Mouse (Mus musculus): ENCODE data around the gene Camsap3. TPM values are rescaled to one million over a fixed set of nuclear protein-coding genes. Genes with fewer than 3 reads are reported as not detected.

Gene Camsap3
- total RNA-seq, 1 experiment = 22.4 TPM

DNA sequence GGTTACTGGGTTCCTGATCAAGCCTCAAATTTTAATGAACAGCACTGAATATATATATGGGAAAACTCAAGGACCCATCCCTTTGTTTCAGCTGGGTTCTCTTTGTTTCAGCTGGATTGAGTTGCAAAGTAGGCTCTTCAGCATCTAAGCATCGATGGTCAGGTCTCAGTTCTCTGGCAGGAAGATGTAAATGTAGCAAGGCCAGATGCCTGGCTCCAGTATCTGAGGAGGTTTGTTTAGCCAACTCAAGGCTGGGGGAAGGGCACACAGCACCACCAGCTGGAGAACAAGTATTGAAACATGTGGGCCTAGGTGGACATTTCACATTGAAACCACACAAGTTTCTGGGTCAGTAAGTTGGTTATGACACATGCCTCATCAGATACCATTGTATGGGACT is 34.9 kb upstream of the Camsap3 start:
- H3K4me3 ChIP-seq (ENCODE audit: insufficient read depth in 1 of 2, low read depth in 1 of 2, low read length in 2 of 2, poor library complexity in 1 of 2, severe bottlenecking in 1 of 2) = no peak overlapping the region
- H3K9me3 ChIP-seq (ENCODE audit: control insufficient read depth, insufficient read depth, low read depth, low read length) = no peaks in the 10 kb centered on the region
- no peak for TF ChIP-seq HCFC1 (IDR thresholded peaks at IDR 0.05; ENCODE audit: borderline replicate concordance, insufficient read depth, low read length)
- TF ChIP-seq CHD2 (IDR thresholded peaks at IDR 0.05; ENCODE audit: low read depth, low read length) = no peak
- no peak for TF ChIP-seq MAFK (IDR thresholded peaks at IDR 0.05; ENCODE audit: insufficient read depth, low read depth, low read length)
- no peak for DNase-seq (ENCODE audit: low read depth, low spot score)
- H3K36me3 ChIP-seq (ENCODE audit: control insufficient read depth, insufficient read depth, low read length, poor library complexity, severe bottlenecking) = no peaks in the 10 kb centered on the region
- peaks cover 15 to 24% of the 10 kb centered on the region in 2 experiments; a peak in 3 of 4 replicates for H3K4me1 ChIP-seq (ENCODE audit: control insufficient read depth in 2 of 2, insufficient read depth in 2 of 2, low read length in 2 of 2, poor library complexity in 1 of 2)
- peak overlapping the region; percentile 82 for H3K27ac ChIP-seq (ENCODE audit: insufficient read depth, low read depth, low read length, poor library complexity, severe bottlenecking)
- no peak overlapping the region for H3K9ac ChIP-seq (ENCODE audit: insufficient read depth, low read depth, low read length, poor library complexity, severe bottlenecking)
- in situ Hi-C loops (cut with MboI; ENCODE audit: low sequenced_read_pairs in 2 of 2, unreplicated experiment in 2 of 2) = no loop called here

DNA sequence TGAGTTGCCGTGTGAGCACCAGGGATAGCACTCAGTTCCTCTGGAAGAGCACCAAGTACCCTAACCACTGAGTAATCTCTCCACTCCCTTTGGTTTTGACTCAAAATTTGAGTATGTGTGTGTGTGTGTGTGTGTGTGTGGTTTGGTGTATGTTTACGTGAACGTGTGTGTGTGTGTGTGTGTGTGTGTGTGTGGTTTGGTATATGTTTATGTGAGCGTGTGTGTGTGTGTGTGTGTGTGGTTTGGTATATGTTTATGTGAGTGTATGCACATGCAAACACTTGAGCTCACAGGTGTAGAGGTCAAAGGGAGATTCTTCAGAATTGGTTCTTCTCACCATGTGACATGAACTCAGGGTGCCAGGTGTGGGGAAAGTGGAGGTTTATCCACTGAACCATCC is 31.0 kb upstream of the Camsap3 start:
- TF ChIP-seq HCFC1 (IDR thresholded peaks at IDR 0.05; ENCODE audit: borderline replicate concordance, insufficient read depth, low read length) (no peak), CHD2 (IDR thresholded peaks at IDR 0.05; ENCODE audit: low read depth, low read length) (no peak), ZNF384 (IDR thresholded peaks at IDR 0.05; ENCODE audit: low read depth, low read length) (no peak), MAFK (IDR thresholded peaks at IDR 0.05; ENCODE audit: insufficient read depth, low read depth, low read length) (no peak), ZC3H11A (IDR thresholded peaks at IDR 0.05; ENCODE audit: borderline replicate concordance, low read depth, low read length) (no peak)
- Histone ChIP-seq H3K4me1 (ENCODE audit: control insufficient read depth in 2 of 2, insufficient read depth in 2 of 2, low read length in 2 of 2, poor library complexity in 1 of 2) (peaks cover 15 to 24% of the 10 kb centered on the region in 2 experiments; a peak in 3 of 4 replicates), H3K27ac (ENCODE audit: insufficient read depth, low read depth, low read length, poor library complexity, severe bottlenecking) (no peak overlapping the region), H3K9ac (ENCODE audit: insufficient read depth, low read depth, low read length, poor library complexity, severe bottlenecking) (no peak overlapping the region), H3K9me3 (ENCODE audit: control insufficient read depth, insufficient read depth, low read depth, low read length) (no peaks in the 10 kb centered on the region), H3K36me3 (ENCODE audit: control insufficient read depth, insufficient read depth, low read length, poor library complexity, severe bottlenecking) (no peaks in the 10 kb centered on the region), H3K4me3 (ENCODE audit: insufficient read depth in 1 of 2, low read depth in 1 of 2, low read length in 2 of 2, poor library complexity in 1 of 2, severe bottlenecking in 1 of 2) (no peak overlapping the region)
- DNase-seq (ENCODE audit: low read depth, low spot score) = no peak
- in situ Hi-C loops (cut with MboI; ENCODE audit: low sequenced_read_pairs in 2 of 2, unreplicated experiment in 2 of 2) = no loop called here

DNA sequence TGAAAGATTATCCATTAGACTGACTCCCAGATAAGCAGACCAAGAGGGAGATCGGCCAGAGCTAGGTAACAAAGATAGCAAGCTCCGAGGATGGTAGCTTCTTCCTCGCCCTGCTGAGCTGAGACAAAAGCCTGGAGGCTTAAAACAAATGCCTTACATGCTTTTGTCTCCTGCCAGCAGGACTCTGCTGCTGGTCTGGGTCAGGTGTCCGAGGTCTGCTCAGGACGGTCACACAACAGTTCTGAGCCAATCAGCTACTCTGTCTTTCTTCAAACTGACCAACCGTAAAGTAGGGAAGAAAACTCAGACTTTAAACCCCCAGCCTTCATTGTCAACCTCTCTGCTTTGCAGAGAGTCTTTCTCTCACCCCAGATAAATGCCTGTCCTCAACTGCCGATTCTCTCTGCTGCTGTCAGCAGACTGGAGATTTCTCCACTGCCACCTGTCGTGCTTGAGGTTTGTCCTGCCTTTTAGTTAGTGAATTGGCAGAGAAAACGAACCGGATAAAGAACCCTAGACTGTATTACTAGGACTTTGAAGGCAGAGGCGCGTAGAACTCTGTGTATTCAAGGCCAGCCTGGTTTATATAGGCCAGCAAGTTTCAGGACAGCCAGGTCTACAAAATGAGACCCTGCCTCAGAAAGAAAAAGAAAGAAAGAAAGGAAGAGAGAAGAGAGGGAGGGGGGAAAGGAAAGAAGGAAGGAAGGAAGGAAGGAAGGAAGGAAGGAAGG is 19.3 kb upstream of the Camsap3 start, which contains the start of gene C330021F23Rik:
Gene C330021F23Rik, plus strand, starts transcription at position 350 of the 731 bp plus-strand sequence.
- H3K9me3 ChIP-seq (ENCODE audit: control insufficient read depth, insufficient read depth, low read depth, low read length) = no peaks in the 10 kb centered on the region
- H3K4me3 ChIP-seq (ENCODE audit: insufficient read depth in 1 of 2, low read depth in 1 of 2, low read length in 2 of 2, poor library complexity in 1 of 2, severe bottlenecking in 1 of 2) = peak within 1 kb of the TSS; percentile 75 to 80
- H3K27ac ChIP-seq (ENCODE audit: insufficient read depth, low read depth, low read length, poor library complexity, severe bottlenecking) = peak within 1 kb of the TSS; percentile 99
- H3K9ac ChIP-seq (ENCODE audit: insufficient read depth, low read depth, low read length, poor library complexity, severe bottlenecking) = peak within 1 kb of the TSS; percentile 91
- H3K36me3 ChIP-seq (ENCODE audit: control insufficient read depth, insufficient read depth, low read length, poor library complexity, severe bottlenecking) = no peaks in the 10 kb centered on the region; the same call in 1 of the 2 replicates
- no peak for DNase-seq (ENCODE audit: low read depth, low spot score)
- H3K4me1 ChIP-seq (ENCODE audit: control insufficient read depth in 2 of 2, insufficient read depth in 2 of 2, low read length in 2 of 2, poor library complexity in 1 of 2) = peaks cover 12 to 18% of the 10 kb centered on the region in 2 experiments
- TF ChIP-seq HCFC1 (IDR thresholded peaks at IDR 0.05; ENCODE audit: borderline replicate concordance, insufficient read depth, low read length) (no peak), ZC3H11A (IDR thresholded peaks at IDR 0.05; ENCODE audit: borderline replicate concordance, low read depth, low read length) (no peak), MAFK (IDR thresholded peaks at IDR 0.05; ENCODE audit: insufficient read depth, low read depth, low read length) (no peak), CHD2 (IDR thresholded peaks at IDR 0.05; ENCODE audit: low read depth, low read length) (no peak), ZNF384 (IDR thresholded peaks at IDR 0.05; ENCODE audit: low read depth, low read length) (no peak)
- in situ Hi-C loops (cut with MboI; ENCODE audit: low sequenced_read_pairs in 2 of 2, unreplicated experiment in 2 of 2) = no loop called here

DNA sequence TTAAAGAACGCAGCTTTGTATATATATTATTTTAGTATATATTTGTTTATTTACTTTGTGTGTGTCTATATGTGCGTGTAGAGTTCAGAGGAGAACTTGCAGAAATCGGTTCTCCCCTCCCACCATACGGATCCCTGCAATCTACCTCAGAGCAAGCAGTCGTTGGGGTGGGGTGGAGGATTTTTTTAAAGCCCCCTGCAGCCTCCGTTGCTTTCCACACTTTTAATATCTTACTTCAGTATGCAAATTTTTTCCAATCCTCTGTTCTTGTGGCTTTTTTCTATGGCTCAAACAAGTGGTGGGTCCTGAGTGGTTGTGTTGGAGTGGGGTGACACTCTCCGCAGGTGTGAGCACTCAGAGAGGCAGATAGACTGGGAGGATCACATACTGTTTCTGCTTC is 18.7 kb upstream of the Camsap3 start:
- DNase-seq (ENCODE audit: low read depth, low spot score) = no peak
- H3K4me3 ChIP-seq (ENCODE audit: insufficient read depth in 1 of 2, low read depth in 1 of 2, low read length in 2 of 2, poor library complexity in 1 of 2, severe bottlenecking in 1 of 2) = peak overlapping the region; percentile 75 to 80
- no peak for TF ChIP-seq ZC3H11A (IDR thresholded peaks at IDR 0.05; ENCODE audit: borderline replicate concordance, low read depth, low read length)
- H3K4me1 ChIP-seq (ENCODE audit: control insufficient read depth in 2 of 2, insufficient read depth in 2 of 2, low read length in 2 of 2, poor library complexity in 1 of 2) = peaks cover 13 to 21% of the 10 kb centered on the region in 2 experiments
- no peaks in the 10 kb centered on the region; the same call in 1 of the 2 replicates for H3K36me3 ChIP-seq (ENCODE audit: control insufficient read depth, insufficient read depth, low read length, poor library complexity, severe bottlenecking)
- peak overlapping the region; percentile 99 for H3K27ac ChIP-seq (ENCODE audit: insufficient read depth, low read depth, low read length, poor library complexity, severe bottlenecking)
- H3K9ac ChIP-seq (ENCODE audit: insufficient read depth, low read depth, low read length, poor library complexity, severe bottlenecking) = peak overlapping the region; percentile 85
- in situ Hi-C loops (cut with MboI; ENCODE audit: low sequenced_read_pairs in 2 of 2, unreplicated experiment in 2 of 2) = no loop called here
- H3K9me3 ChIP-seq (ENCODE audit: control insufficient read depth, insufficient read depth, low read depth, low read length) = no peaks in the 10 kb centered on the region
